Mouse (Mus musculus): ENCODE results near the gene Midn.

Midn gene

DNA sequence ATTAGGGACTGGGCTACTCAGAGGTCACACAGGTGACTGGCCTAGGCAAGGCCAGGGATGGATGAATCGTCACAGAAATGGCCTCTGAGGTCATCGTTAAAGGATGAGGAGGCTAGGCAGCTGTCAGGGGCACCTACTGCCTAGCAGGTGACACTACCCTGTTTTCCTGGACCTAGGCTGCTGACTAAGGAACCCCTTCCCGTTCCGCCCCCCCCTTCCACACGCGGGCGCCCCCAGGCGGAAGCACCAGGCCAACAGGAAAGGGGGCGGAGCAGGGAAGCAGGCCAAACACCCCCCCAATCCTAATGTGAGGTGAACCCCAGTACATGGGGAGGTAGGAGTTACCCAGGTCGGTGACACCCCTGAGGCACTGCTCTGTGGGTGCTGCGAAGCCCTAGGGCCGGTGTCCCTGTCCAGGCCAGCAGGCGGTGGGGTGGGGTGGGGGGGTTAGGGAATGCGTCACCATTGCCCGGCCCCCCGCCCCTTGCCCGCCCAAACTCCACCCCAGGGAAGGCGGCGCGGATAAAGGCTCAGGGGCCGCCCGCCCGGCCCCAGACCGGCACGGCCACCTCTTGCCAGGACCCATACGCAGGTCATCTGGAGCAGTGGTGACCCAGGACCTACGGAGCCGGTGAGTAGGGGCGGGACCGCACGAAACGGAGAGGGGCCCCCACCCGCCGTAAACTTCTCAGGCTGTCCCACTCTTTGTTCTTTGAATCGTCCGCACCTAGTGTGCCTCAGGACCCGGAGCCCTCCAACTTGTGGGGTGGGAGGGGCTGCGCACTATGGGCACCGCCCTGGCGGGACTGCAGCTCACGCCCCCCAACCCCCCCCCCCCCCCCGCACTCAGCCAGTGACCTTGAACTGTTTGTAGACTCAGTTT is at the start of gene Midn:
Midn (plus strand) TSS at position 554 of the 883 bp plus-strand sequence.
- peak; percentile 84 to 88 for DNase-seq

- peak; percentile 43 to 56 for DNase-seq
These were observed 49.4 kb upstream of the Midn start for GRCm38 (mm10) chr10:80098630-80099029.

DNA sequence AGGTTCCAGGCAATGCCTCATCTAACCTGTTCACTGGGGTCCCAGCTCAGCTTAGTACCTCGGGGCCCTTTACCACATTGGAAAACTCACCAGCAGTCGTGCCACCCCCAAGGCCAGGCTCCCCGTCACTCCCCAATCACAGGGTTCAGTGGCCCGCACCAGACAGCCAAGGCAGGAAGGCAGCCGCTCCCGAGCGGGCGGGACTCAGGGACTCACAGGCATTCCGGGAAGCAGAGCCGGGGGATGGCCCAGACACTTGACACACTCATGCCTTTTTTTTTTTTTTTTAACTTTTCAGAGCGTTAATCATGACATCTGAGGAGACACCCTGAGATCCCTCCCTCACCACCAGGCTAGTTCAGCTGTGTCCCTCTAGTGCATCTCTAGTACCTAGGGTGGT is 47.1 kb upstream of the Midn start:
- DNase-seq = peak; percentile 66 to 76

DNA sequence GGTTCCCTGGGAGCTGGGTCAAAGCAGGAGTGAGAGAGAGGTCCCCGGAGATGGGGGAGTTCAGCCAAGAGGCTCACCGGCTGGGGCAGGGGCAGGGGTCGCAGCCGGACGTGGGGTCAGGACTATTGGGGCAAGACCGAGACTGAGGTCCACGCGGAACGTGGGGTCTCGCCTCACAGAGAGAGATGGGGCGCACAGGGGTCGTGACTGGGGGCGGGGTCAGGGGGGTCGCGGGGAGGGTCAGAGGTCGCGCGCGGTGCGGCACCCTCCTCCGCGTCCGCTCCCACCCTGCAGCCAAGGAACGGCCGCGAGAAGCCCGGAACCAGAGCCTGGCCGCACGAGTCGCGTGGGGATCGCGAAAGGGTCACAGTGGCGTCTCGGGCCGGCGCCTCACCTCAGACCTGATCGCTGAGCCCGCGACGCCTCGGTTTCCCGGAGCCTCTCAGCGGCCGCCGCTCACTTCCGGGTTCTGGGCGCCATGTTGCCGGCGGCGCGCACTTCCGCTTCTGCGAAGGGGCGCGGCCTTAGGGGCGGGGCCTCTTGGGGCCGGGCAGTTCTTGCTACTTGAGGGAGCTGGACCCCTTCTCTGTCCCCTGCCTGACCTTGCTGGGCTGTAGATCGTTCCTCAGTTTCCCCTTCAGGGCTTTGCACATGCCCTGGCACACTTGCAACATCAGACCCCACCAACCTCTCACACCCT is 45.7 kb upstream of the Midn start:
- peak; percentile 87 to 91 for DNase-seq

DNA sequence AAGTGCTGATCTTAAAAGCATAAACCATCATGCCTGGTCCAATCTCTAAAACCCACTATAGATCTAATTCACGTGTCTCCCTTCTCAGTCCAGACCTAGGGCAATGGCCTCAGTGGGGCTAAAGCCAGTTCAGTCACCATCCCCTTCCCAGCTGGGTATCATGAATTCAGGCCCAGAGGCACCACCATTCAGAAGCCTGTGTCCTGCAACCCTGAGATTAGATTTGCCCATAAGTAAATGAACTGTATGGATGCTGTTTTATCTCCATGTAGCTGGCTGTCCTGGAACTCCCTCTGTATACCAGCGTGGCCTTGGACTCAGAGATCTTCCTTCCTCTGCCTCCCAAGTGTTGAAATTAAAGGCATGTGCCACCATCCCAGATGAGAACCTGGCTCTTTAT is 45.0 kb upstream of the Midn start:
- DNase-seq = no peak

DNA sequence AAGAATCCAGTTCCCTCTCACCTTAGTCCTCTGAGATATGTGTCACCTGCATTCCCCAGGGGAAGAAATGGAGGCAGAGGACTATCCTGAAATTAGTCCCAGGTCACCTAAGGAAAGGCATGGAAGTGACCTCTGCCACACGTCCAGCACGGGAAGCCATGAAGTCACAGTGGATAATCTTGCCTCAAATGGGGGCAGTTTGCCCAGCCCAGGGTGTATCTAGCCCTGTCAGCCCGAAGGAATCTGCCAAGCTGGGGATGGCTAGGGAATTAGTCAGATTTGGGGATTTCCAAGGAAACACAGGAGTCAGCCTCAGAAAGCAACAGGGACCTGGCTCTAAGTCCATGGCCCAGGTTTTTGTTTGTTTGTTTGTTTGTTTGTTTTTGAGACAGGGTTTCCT is 43.9 kb upstream of the Midn start:
- no peak for DNase-seq

GRCm38 (mm10) chr10:80105460-80105859 is 42.6 kb upstream of the Midn start, which contains the start of gene Sbno2:
Sbno2 (minus strand) TSS chr10:80105571.
- DNase-seq = peak in 1 of 2 experiments; percentile 36

DNA sequence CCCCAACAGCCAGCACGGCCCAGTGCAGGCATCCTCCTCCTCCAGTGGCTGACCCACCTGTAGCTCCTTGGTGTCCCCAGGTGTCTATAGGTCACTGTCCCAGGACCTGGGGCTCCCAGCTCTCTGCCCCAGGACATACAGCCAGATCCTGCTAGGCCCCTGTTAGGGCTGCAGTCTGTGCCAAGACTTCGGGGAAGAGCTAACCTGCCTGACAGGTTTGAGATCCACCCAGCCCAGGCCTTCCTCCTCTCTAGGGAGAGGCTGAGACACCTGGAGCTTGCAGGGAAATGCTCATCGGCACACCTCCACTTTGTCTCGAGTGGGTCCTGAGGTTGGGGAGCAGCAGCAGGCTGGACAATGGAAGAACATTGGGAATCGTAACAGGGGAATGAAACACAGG is 42.1 kb upstream of the Midn start:
- peak; percentile 38 to 60 for DNase-seq

DNA sequence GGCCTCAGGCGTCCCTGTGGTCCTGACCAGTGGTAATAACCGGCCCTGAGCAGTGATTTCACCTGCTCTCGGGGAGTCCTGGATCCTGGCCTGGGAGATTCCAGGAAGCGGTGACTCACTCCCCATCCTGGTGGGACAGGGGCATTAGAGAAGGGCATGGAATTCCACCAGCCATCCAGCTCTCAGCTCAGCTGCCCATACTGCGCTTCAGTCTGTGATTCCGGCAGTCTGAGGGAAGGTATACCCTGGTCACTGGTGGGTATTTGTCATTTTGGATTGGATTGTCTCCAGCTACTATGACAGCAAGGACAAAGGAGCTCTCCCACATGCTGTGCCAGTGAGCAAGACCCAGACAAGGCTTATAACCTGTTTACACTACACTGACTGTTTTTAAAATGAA is 40.4 kb upstream of the Midn start:
- no peak for DNase-seq

- DNase-seq = peak; percentile 93 to 96
These were observed 33.5 kb upstream of the Midn start for GRCm38 (mm10) chr10:80114341-80115284.

- DNase-seq = peak; percentile 100
These were observed 32.7 kb upstream of the Midn start, which contains the start of gene Stk11 for GRCm38 (mm10) chr10:80115290-80115943. Stk11 (plus strand) TSS chr10:80115803.

DNA sequence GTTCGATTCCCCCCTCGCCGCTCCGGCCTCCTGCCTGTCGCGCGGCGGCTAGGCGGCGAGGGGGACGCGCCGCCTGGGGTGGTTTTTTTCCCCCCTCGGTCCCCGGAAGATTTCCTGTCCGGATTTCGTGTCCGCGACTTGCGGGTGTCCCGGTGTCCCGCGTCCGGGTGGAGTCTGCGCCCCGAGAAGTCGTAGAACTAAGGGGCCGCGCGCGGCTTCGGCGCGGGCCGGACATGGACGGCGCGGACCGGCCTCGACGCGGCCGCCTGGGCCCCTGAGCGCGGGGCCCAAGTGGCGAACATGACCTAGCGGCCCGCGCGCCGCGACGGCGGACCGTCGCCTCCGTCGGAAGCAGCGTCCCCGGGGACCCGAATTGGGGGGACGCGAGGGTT is 32.1 kb upstream of the Midn start:
- DNase-seq = no peak

- DNase-seq = peak in 1 of 2 experiments; percentile 26
These were observed 31.5 kb upstream of the Midn start for GRCm38 (mm10) chr10:80116563-80116926.

GRCm38 (mm10) chr10:80116927-80117691 is 31.0 kb upstream of the Midn start:
- DNase-seq = peak; percentile 73 to 80

DNA sequence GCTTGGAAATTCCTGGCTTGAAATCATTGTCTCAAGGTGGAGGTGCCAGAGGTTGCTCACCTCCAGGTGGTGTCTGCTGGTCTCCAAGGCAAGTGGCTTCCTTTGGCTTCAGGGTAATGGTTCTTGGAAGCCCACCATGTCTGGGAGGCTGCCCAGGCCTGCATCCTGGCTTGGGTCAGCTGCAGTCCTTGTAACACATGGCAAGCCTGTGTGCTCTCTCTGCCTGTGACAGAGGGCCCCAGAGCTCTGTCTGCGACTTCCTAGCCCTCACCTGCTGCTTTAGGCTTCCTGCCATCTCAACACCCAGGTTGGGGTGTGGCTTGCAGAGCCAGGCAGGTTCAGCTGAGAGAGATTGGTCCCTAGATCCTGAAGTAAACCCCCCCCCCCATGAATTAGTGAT is 30.3 kb upstream of the Midn start:
- DNase-seq = no peak

- DNase-seq = no peak
These were observed 29.5 kb upstream of the Midn start for GRCm38 (mm10) chr10:80118552-80118951.

DNA sequence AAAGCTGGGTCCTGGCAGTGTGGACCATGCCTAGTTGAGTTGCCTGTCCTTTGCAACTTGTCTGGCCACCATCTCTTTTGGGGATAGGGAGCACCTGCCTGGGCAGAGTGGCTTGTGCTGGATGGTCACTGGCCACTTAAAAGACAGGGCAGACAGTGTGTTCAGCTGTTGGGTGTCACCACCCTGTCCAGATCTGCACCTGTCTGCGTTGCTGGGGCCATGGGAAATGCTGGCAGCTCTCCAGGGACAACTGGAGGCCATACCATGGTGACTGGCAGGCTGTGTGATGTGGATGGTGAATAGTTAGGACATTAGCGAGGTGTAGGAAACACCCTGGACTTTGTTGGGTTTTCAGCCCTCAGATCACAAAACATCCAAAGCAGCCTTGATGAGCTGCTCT is 27.9 kb upstream of the Midn start:
- no peak for DNase-seq

GRCm38 (mm10) chr10:80121639-80122038 is 26.4 kb upstream of the Midn start:
- DNase-seq = no peak

DNA sequence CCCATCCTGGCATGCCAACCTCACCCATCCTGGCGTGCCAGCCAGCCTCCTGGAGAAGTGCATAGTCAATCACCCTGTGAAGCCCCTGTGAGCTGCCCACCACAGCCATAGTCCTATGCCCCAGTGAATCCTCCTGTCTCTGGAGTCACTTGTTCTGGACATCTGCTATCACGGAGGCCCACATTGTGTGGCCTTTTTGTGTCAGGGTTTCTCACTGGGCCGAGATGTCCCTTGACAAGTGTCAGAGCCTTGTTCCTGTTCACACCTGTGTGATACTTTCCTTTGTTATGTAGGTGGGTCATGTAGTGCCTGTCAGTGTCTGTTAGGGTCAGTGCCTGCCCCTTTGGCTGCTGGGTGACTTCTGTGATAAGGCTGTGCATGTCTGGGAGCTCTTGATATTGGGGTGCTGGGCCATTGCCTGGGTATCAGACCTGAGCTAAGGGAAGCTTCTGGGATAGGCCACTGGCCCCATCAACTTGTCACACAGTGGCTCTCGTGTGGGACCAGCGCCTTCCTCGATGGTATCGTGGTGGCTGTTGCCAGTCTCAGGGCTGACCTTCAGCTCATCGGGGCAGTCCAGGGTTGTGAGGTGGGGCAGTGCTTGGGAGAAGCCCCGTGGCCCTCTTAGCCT is 24.0 kb upstream of the Midn start:
- no peak for DNase-seq

GRCm38 (mm10) chr10:80127920-80128319 is 20.2 kb upstream of the Midn start:
- no peak for DNase-seq

DNA sequence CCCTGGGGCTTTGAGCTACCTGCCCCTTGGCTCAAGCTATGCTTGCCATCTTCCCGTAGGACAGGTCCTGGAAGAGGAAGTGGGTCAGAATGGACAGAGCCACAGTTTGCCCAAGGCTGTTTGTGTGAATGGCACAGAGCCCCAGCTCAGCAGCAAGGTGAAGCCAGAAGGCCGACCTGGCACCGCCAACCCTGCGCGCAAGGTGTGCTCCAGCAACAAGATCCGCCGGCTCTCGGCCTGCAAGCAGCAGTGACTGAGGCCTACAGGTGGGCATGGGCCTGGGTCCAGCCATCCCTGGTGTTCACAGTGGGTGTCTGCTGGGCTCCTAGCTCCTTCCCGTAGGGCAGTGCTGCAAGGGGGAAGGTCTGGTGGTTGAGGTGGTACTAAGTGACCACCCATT is 18.2 kb upstream of the Midn start:
- no peak for DNase-seq

Data from lung, adult 18-20 months (tissue).